Mouse (Mus musculus): ENCODE measurements at regions not wholly inside any gene's neighbourhood (a gene's known extent, or its start where the extent isn't known, plus 50 kb on each side); places are given as distances from the start of the nearest gene placed in this dataset.

GRCm38 (mm10) chr13:53815629-53816028, 239.9 kb downstream of the Drd1 start:
- Histone ChIP-seq H3K36me3 (ENCODE audit: control insufficient read depth, insufficient read depth) (no peaks in the 10 kb centered on the region), H3K4me3 (ENCODE audit: insufficient read depth, poor library complexity, severe bottlenecking) (no peak overlapping the region), H3ac (ENCODE audit: control insufficient read depth, insufficient read length, low read depth) (no peak overlapping the region), H3K27me3 (ENCODE audit: control insufficient read depth, insufficient read depth, insufficient read length) (peaks cover 5% of the 10 kb centered on the region), H3K79me2 (ENCODE audit: control insufficient read depth, insufficient read depth) (no peaks in the 10 kb centered on the region), H3K79me3 (ENCODE audit: low read depth) (no peaks in the 10 kb centered on the region)
- TF ChIP-seq MYOD1 (IDR thresholded peaks at IDR 0.05; ENCODE audit: control insufficient read depth, insufficient read length, low read depth) (no peak), MAX (IDR thresholded peaks at IDR 0.05) (no peak), CTCF (IDR thresholded peaks at IDR 0.05; ENCODE audit: control insufficient read depth, insufficient read depth, insufficient read length) (no peak), FOSL1 (IDR thresholded peaks at IDR 0.05; ENCODE audit: insufficient read depth, low read length, poor library complexity, severe bottlenecking) (no peak), MYOG (IDR thresholded peaks at IDR 0.05; ENCODE audit: control insufficient read depth, extremely low read depth, insufficient read length) (no peak), CEBPB (IDR thresholded peaks at IDR 0.05; ENCODE audit: low read depth) (no peak), USF1 (IDR thresholded peaks at IDR 0.05; ENCODE audit: low read depth) (no peak)

GRCm38 (mm10) chr13:53814088-53814487, 241.4 kb downstream of the Drd1 start:
- Histone ChIP-seq H3K36me3 (ENCODE audit: control insufficient read depth, insufficient read depth) (no peaks in the 10 kb centered on the region), H3K27me3 (ENCODE audit: control insufficient read depth, insufficient read depth, insufficient read length) (peaks cover 8% of the 10 kb centered on the region), H3K79me3 (ENCODE audit: low read depth) (no peaks in the 10 kb centered on the region), H3K4me3 (ENCODE audit: insufficient read depth, poor library complexity, severe bottlenecking) (no peak overlapping the region), H3ac (ENCODE audit: control insufficient read depth, insufficient read length, low read depth) (no peak overlapping the region), H3K79me2 (ENCODE audit: control insufficient read depth, insufficient read depth) (no peaks in the 10 kb centered on the region)
- TF ChIP-seq MYOG (IDR thresholded peaks at IDR 0.05; ENCODE audit: control insufficient read depth, extremely low read depth, insufficient read length): no peak
- no peak for TF ChIP-seq CTCF (IDR thresholded peaks at IDR 0.05; ENCODE audit: control insufficient read depth, insufficient read depth, insufficient read length)
- no peak for TF ChIP-seq CEBPB (IDR thresholded peaks at IDR 0.05; ENCODE audit: low read depth)
- TF ChIP-seq FOSL1 (IDR thresholded peaks at IDR 0.05; ENCODE audit: insufficient read depth, low read length, poor library complexity, severe bottlenecking): no peak
- TF ChIP-seq MAX (IDR thresholded peaks at IDR 0.05): no peak
- TF ChIP-seq USF1 (IDR thresholded peaks at IDR 0.05; ENCODE audit: low read depth): no peak
- no peak for TF ChIP-seq MYOD1 (IDR thresholded peaks at IDR 0.05; ENCODE audit: control insufficient read depth, insufficient read length, low read depth)

- no peak for TF ChIP-seq MYOG (IDR thresholded peaks at IDR 0.05; ENCODE audit: control insufficient read depth, extremely low read depth, insufficient read length)
- no peak for TF ChIP-seq MAX (IDR thresholded peaks at IDR 0.05)
- no peak for TF ChIP-seq MYOD1 (IDR thresholded peaks at IDR 0.05; ENCODE audit: control insufficient read depth, insufficient read length, low read depth)
- TF ChIP-seq FOSL1 (IDR thresholded peaks at IDR 0.05; ENCODE audit: insufficient read depth, low read length, poor library complexity, severe bottlenecking): no peak
- no peak for TF ChIP-seq CTCF (IDR thresholded peaks at IDR 0.05; ENCODE audit: control insufficient read depth, insufficient read depth, insufficient read length)
- no peak for TF ChIP-seq CEBPB (IDR thresholded peaks at IDR 0.05; ENCODE audit: low read depth)
- no peak for TF ChIP-seq USF1 (IDR thresholded peaks at IDR 0.05; ENCODE audit: low read depth)
- Histone ChIP-seq H3K79me2 (ENCODE audit: control insufficient read depth, insufficient read depth) (no peaks in the 10 kb centered on the region), H3ac (ENCODE audit: control insufficient read depth, insufficient read length, low read depth) (no peak overlapping the region), H3K4me3 (ENCODE audit: insufficient read depth, poor library complexity, severe bottlenecking) (no peak overlapping the region), H3K27me3 (ENCODE audit: control insufficient read depth, insufficient read depth, insufficient read length) (peaks cover 14% of the 10 kb centered on the region), H3K79me3 (ENCODE audit: low read depth) (no peaks in the 10 kb centered on the region), H3K36me3 (ENCODE audit: control insufficient read depth, insufficient read depth) (no peaks in the 10 kb centered on the region)
Observed at GRCm38 (mm10) chr13:53811862-53812261, 243.6 kb downstream of the Drd1 start.

GRCm38 (mm10) chr13:53811151-53811550, 244.4 kb downstream of the Drd1 start:
- TF ChIP-seq MYOG (IDR thresholded peaks at IDR 0.05; ENCODE audit: control insufficient read depth, extremely low read depth, insufficient read length) (no peak), MAX (IDR thresholded peaks at IDR 0.05) (no peak)
- peaks cover 18% of the 10 kb centered on the region for H3K27me3 ChIP-seq (ENCODE audit: control insufficient read depth, insufficient read depth, insufficient read length)
- H3K79me3 ChIP-seq (ENCODE audit: low read depth): no peaks in the 10 kb centered on the region
- H3K4me3 ChIP-seq (ENCODE audit: insufficient read depth, poor library complexity, severe bottlenecking): no peak overlapping the region
- no peaks in the 10 kb centered on the region for H3K79me2 ChIP-seq (ENCODE audit: control insufficient read depth, insufficient read depth)
- no peaks in the 10 kb centered on the region for H3K36me3 ChIP-seq (ENCODE audit: control insufficient read depth, insufficient read depth)
- no peak overlapping the region for H3ac ChIP-seq (ENCODE audit: control insufficient read depth, insufficient read length, low read depth)

GRCm38 (mm10) chr13:53807791-53808525, 247.5 kb downstream of the Drd1 start:
- Histone ChIP-seq H3K79me2 (ENCODE audit: control insufficient read depth, insufficient read depth) (no peaks in the 10 kb centered on the region), H3K36me3 (ENCODE audit: control insufficient read depth, insufficient read depth) (no peaks in the 10 kb centered on the region), H3K27me3 (ENCODE audit: control insufficient read depth, insufficient read depth, insufficient read length) (peaks cover 27% of the 10 kb centered on the region), H3ac (ENCODE audit: control insufficient read depth, insufficient read length, low read depth) (no peak overlapping the region), H3K79me3 (ENCODE audit: low read depth) (no peaks in the 10 kb centered on the region), H3K4me3 (ENCODE audit: insufficient read depth, poor library complexity, severe bottlenecking) (no peak overlapping the region)
- no peak for TF ChIP-seq FOSL1 (IDR thresholded peaks at IDR 0.05; ENCODE audit: insufficient read depth, low read length, poor library complexity, severe bottlenecking)
- no peak for TF ChIP-seq CEBPB (IDR thresholded peaks at IDR 0.05; ENCODE audit: low read depth)

GRCm38 (mm10) chr13:53805872-53806271, 249.6 kb downstream of the Drd1 start:
- no peak for TF ChIP-seq MYOD1 (IDR thresholded peaks at IDR 0.05; ENCODE audit: control insufficient read depth, insufficient read length, low read depth)
- TF ChIP-seq FOSL1 (IDR thresholded peaks at IDR 0.05; ENCODE audit: insufficient read depth, low read length, poor library complexity, severe bottlenecking): no peak
- no peak for TF ChIP-seq CTCF (IDR thresholded peaks at IDR 0.05; ENCODE audit: control insufficient read depth, insufficient read depth, insufficient read length)
- TF ChIP-seq USF1 (IDR thresholded peaks at IDR 0.05; ENCODE audit: low read depth): no peak
- no peak for TF ChIP-seq CEBPB (IDR thresholded peaks at IDR 0.05; ENCODE audit: low read depth)
- TF ChIP-seq MYOG (IDR thresholded peaks at IDR 0.05; ENCODE audit: control insufficient read depth, extremely low read depth, insufficient read length): no peak
- TF ChIP-seq MAX (IDR thresholded peaks at IDR 0.05): no peak
- Histone ChIP-seq H3K79me3 (ENCODE audit: low read depth) (no peaks in the 10 kb centered on the region), H3K79me2 (ENCODE audit: control insufficient read depth, insufficient read depth) (no peaks in the 10 kb centered on the region), H3ac (ENCODE audit: control insufficient read depth, insufficient read length, low read depth) (no peak overlapping the region), H3K36me3 (ENCODE audit: control insufficient read depth, insufficient read depth) (no peaks in the 10 kb centered on the region), H3K27me3 (ENCODE audit: control insufficient read depth, insufficient read depth, insufficient read length) (peaks cover 33% of the 10 kb centered on the region), H3K4me3 (ENCODE audit: insufficient read depth, poor library complexity, severe bottlenecking) (no peak overlapping the region)

All from C2C12 (cell line).